Mouse (Mus musculus): ENCODE measurements around the gene Hk1. TPM values are rescaled to one million over a fixed set of nuclear protein-coding genes. Genes with fewer than 3 reads are reported as not detected.

Gene Hk1
- polyA plus RNA-seq, 1 experiment = 22.4 TPM

- no peak for DNase-seq (ENCODE audit: low read depth)
Measured at GRCm38 (mm10) chr10:62269278-62269677, 110.4 kb downstream of the Hk1 start.

- DNase-seq (ENCODE audit: low read depth) = no peak
Measured at GRCm38 (mm10) chr10:62264299-62264698, 115.4 kb downstream of the Hk1 start.

GRCm38 (mm10) chr10:62261115-62261886 is 118.4 kb downstream of the Hk1 start:
- DNase-seq (ENCODE audit: low read depth) = no peak

- no peak for DNase-seq (ENCODE audit: low read depth)
Measured at GRCm38 (mm10) chr10:62258298-62258697, 121.4 kb downstream of the Hk1 start.

GRCm38 (mm10) chr10:62252496-62253235 is 127.0 kb downstream of the Hk1 start:
- no peak for DNase-seq (ENCODE audit: low read depth)

GRCm38 (mm10) chr10:62252000-62252488 is 127.7 kb downstream of the Hk1 start, which contains the start of gene Tacr2:
Gene Tacr2 (plus strand): TSS chr10:62252438.
- DNase-seq (ENCODE audit: low read depth) = no peak

- DNase-seq (ENCODE audit: low read depth) = no peak
Measured at GRCm38 (mm10) chr10:62247815-62248214, 131.9 kb downstream of the Hk1 start.

GRCm38 (mm10) chr10:62247156-62247555 is 132.6 kb downstream of the Hk1 start:
- no peak for DNase-seq (ENCODE audit: low read depth)

- DNase-seq (ENCODE audit: low read depth) = no peak
Measured at GRCm38 (mm10) chr10:62244067-62244466, 135.6 kb downstream of the Hk1 start.

- DNase-seq (ENCODE audit: low read depth) = no peak
Measured at GRCm38 (mm10) chr10:62242896-62243295, 136.8 kb downstream of the Hk1 start.

- no peak for DNase-seq (ENCODE audit: low read depth)
Measured at GRCm38 (mm10) chr10:62242358-62242757, 137.3 kb downstream of the Hk1 start.

- DNase-seq (ENCODE audit: low read depth) = no peak
Measured at GRCm38 (mm10) chr10:62239270-62239669, 140.4 kb downstream of the Hk1 start.

GRCm38 (mm10) chr10:62238688-62239087 is 141.0 kb downstream of the Hk1 start:
- no peak for DNase-seq (ENCODE audit: low read depth)

GRCm38 (mm10) chr10:62237205-62237604 is 142.5 kb downstream of the Hk1 start:
- no peak for DNase-seq (ENCODE audit: low read depth)

GRCm38 (mm10) chr10:62236165-62236564 is 143.5 kb downstream of the Hk1 start:
- no peak for DNase-seq (ENCODE audit: low read depth)

GRCm38 (mm10) chr10:62231811-62232210 is 147.9 kb downstream of the Hk1 start:
- DNase-seq (ENCODE audit: low read depth) = no peak

- DNase-seq (ENCODE audit: low read depth) = no peak
Measured at GRCm38 (mm10) chr10:62231395-62231732, 148.3 kb downstream of the Hk1 start.

- DNase-seq (ENCODE audit: low read depth) = no peak
Measured at GRCm38 (mm10) chr10:62230708-62231394, 148.9 kb downstream of the Hk1 start, which contains the start of gene Tspan15. Gene Tspan15 (minus strand): TSS chr10:62231251.

GRCm38 (mm10) chr10:62228126-62228525 is 151.6 kb downstream of the Hk1 start:
- DNase-seq (ENCODE audit: low read depth) = no peak

GRCm38 (mm10) chr10:62225839-62226238 is 153.9 kb downstream of the Hk1 start:
- DNase-seq (ENCODE audit: low read depth) = no peak

GRCm38 (mm10) chr10:62224231-62224630 is 155.5 kb downstream of the Hk1 start:
- DNase-seq (ENCODE audit: low read depth) = no peak

- DNase-seq (ENCODE audit: low read depth) = no peak
Measured at GRCm38 (mm10) chr10:62222777-62223176, 156.9 kb downstream of the Hk1 start.
